Mouse (Mus musculus) urinary bladder, postnatal 25 days (tissue): Measurements from ENCODE around the gene Sord.

Experiments
- DNase-seq: peaks from one replicate; pipeline ENCODE4 v3.0.0; 2022; ENCODE audit warnings: low spot score

Sord gene

GRCm38 (mm10) chr2:122240735-122241134 is 6.2 kb downstream of the Sord start:
- no peak for DNase-seq

GRCm38 (mm10) chr2:122241226-122241625 is 6.7 kb downstream of the Sord start:
- DNase-seq: no peak

- DNase-seq: no peak
These were observed 7.4 kb downstream of the Sord start for GRCm38 (mm10) chr2:122241935-122242334.

GRCm38 (mm10) chr2:122243671-122244131 is 9.2 kb downstream of the Sord start:
- DNase-seq: peak; percentile 62

- no peak for DNase-seq
These were observed 13.2 kb downstream of the Sord start for GRCm38 (mm10) chr2:122247786-122248185.

- no peak for DNase-seq
These were observed 21.4 kb downstream of the Sord start for GRCm38 (mm10) chr2:122255997-122256396.

- no peak for DNase-seq
These were observed 26.2 kb downstream of the Sord start for GRCm38 (mm10) chr2:122260729-122261128.

- no peak for DNase-seq
These were observed 30.1 kb downstream of the Sord start for GRCm38 (mm10) chr2:122264690-122265089.

GRCm38 (mm10) chr2:122266407-122267193 is 32.1 kb downstream of the Sord start:
- DNase-seq: no peak

GRCm38 (mm10) chr2:122278769-122279168 is 44.2 kb downstream of the Sord start:
- DNase-seq: no peak

GRCm38 (mm10) chr2:122284091-122284490 is 49.5 kb downstream of the Sord start:
- DNase-seq: no peak

- no peak for DNase-seq
These were observed 51.6 kb downstream of the Sord start for GRCm38 (mm10) chr2:122286137-122286536.

- DNase-seq: no peak
These were observed 60.4 kb downstream of the Sord start for GRCm38 (mm10) chr2:122294916-122295315.

- DNase-seq: no peak
These were observed 62.9 kb downstream of the Sord start for GRCm38 (mm10) chr2:122297271-122298095.

- no peak for DNase-seq
These were observed 63.5 kb downstream of the Sord start, which contains the start of gene Duox2 for GRCm38 (mm10) chr2:122298096-122298499. Gene Duox2, minus strand, starts transcription at chr2:122298449.

- no peak for DNase-seq
These were observed 64.3 kb downstream of the Sord start, which contains the start of gene Duoxa2 for GRCm38 (mm10) chr2:122298596-122299490. Gene Duoxa2, plus strand, starts transcription at chr2:122298900.

- DNase-seq: no peak
These were observed 65.5 kb downstream of the Sord start for GRCm38 (mm10) chr2:122299911-122300655.

- no peak for DNase-seq
These were observed 66.1 kb downstream of the Sord start for GRCm38 (mm10) chr2:122300656-122301020.

- DNase-seq: peak; percentile 32
These were observed 66.8 kb downstream of the Sord start for GRCm38 (mm10) chr2:122301081-122301920.

- DNase-seq: no peak
These were observed 67.5 kb downstream of the Sord start for GRCm38 (mm10) chr2:122301921-122302573.
